Mouse (Mus musculus): ENCODE measurements around the gene Gclc.

- TF ChIP-seq TCF12 (IDR thresholded peaks at IDR 0.05; ENCODE audit: low read depth, low read length) (no peak), ZNF384 (IDR thresholded peaks at IDR 0.05; ENCODE audit: low read depth, low read length) (no peak), ZC3H11A (IDR thresholded peaks at IDR 0.05; ENCODE audit: low read depth, low read length) (no peak), CTCF (conservative IDR thresholded peaks at IDR 0.05 in 1 of 2, IDR thresholded peaks at IDR 0.05 in 1 of 2; ENCODE audit: low read depth in 2 of 2, low read length in 2 of 2) (no peak)
These were observed 1.1 kb downstream of the Gclc start for GRCm38 (mm10) chr9:77755403-77755784.
